Mouse (Mus musculus): ENCODE measurements around the gene Krt77. TPM values are rescaled to one million over a fixed set of nuclear protein-coding genes. Genes with fewer than 3 reads are reported as not detected.
A peak's percentile ranks its signal among the peaks of the same experiment; 100 is the strongest.

The Krt77 gene
- total RNA-seq, 1 experiment from 2014 or later: not detected

- DNase-seq: peak; percentile 77
Measured at GRCm38 (mm10) chr15:101833131-101833530, 36.4 kb downstream of the Krt77 start.

- DNase-seq: no peak
Measured at GRCm38 (mm10) chr15:101829441-101829840, 40.1 kb downstream of the Krt77 start.

GRCm38 (mm10) chr15:101821786-101822185 lies 47.7 kb downstream of the Krt77 start:
- DNase-seq: no peak

DNA sequence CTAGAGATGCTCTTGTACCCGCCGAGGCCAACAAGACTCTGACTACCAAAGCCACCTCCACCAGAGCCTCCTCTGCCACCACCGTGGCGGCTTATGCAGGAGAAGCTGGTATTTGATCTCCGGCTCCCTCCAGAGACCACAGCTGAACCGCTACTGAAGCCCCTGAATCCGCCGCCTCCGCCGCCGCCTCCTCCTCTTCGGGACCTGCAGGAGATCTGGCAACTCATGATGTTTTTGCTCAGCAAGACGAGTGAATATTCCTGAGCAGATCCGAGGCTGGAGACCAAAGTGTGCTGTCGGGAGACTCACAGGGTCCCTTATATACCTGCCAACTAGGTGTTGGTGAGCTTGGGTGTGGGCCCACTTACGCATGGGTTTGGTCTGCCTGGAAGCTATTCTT lies 51.6 kb downstream of the Krt77 start, which contains the start of gene Krt2:
Gene Krt2, minus strand, starts transcription at position 295 of the 400 bp plus-strand sequence.
- no peak for DNase-seq

Small RNAs within 50 kb of the gene (microRNA-seq; reads per million reads assigned to microRNA genes)
- gene Gm44356: 0 reads per million in 2 experiments

Other genes with a start within 250 kb of the Krt77 start
- gene Gm5414, start 241.5 kb downstream of the Krt77 start, total RNA-seq (2021): not detected in 2 replicates
- not detected in 2 replicates for gene Gm5478, start 222.3 kb downstream of the Krt77 start, total RNA-seq (2021)
- not detected in 2 replicates for gene Krt6b, start 189.4 kb downstream of the Krt77 start, total RNA-seq (2021)
- gene Krt6a, start 175.4 kb downstream of the Krt77 start, total RNA-seq (2021): not detected in 2 replicates
- gene Krt5, start 156.8 kb downstream of the Krt77 start, total RNA-seq (2021): not detected in 2 replicates
- gene Krt71, start 126.6 kb downstream of the Krt77 start, total RNA-seq (2021): not detected in 2 replicates
- gene Krt72, start 83.2 kb downstream of the Krt77 start, total RNA-seq (2021): not detected in 2 replicates
- gene Krt73, start 67.4 kb downstream of the Krt77 start, total RNA-seq (2021): not detected in 2 replicates
- not detected in 2 replicates for gene Krt2, start 51.5 kb downstream of the Krt77 start, total RNA-seq (2021)
- 0.23 and 0.44 TPM in 2 replicates for gene Krt1, start 18.9 kb downstream of the Krt77 start, total RNA-seq (2021)
- not detected in 2 replicates for gene Krt76, start 23.2 kb upstream of the Krt77 start, total RNA-seq (2021)
- gene Krt4, start 55.0 kb upstream of the Krt77 start, total RNA-seq (2021): 0.15 TPM in 1 of 2 replicates, not detected in the other
- 3.7 and 3.9 TPM in 2 replicates for gene Krt79, start 70.6 kb upstream of the Krt77 start, total RNA-seq (2021)
- gene Krt78, start 84.6 kb upstream of the Krt77 start, total RNA-seq (2021): not detected in 2 replicates
- gene Krt8, start 134.8 kb upstream of the Krt77 start, total RNA-seq (2021): 1.5 and 14.6 TPM in 2 replicates
- 2.4 and 11.6 TPM in 2 replicates for gene Krt18, start 158.5 kb upstream of the Krt77 start, total RNA-seq (2021)
- gene Eif4b, start 204.1 kb upstream of the Krt77 start, total RNA-seq (2021): 224 and 250 TPM in 2 replicates
- gene Tns2, start 230.7 kb upstream of the Krt77 start, total RNA-seq (2021): 83.0 and 121 TPM in 2 replicates

Data from adrenal gland, postnatal 14 days (tissue).